Mouse (Mus musculus): Measurements from ENCODE around the gene Optc.

The Optc gene

GRCm38 (mm10) chr1:133882283-133883217 lies 25.2 kb downstream of the Optc start:
- no peak for DNase-seq (ENCODE audit: low spot score)

- no peak for DNase-seq (ENCODE audit: low spot score)
Measured at GRCm38 (mm10) chr1:133881813-133882212, 26.0 kb downstream of the Optc start.

DNA sequence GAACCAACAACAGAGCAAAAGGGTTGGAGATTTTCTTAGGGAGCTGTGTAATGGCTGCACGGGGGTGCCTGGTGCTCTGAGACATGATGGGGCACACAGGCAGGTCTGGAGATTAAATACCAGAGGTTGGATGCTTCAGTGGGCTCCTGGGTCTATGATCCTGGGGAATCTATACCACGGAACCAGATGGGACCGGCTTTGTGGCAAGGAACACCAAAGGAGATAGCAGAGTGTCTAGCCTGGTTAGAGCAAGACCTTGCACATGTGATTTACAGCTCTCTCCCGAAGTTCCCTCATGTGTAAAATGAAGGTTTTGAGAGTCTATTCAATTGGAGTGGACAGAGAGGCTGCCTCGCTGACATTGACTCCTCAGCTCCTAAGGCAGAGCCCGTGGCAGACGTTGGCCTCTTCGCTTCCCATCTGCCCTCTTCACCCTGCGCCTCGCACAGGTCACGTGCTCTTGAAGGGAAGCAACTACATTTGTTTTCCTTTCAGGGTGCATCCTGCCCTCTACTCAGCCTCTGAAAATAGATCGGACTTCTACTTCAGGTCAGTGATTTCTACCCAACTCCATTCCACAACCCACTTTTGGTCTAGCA lies 28.9 kb downstream of the Optc start:
- DNase-seq (ENCODE audit: low spot score) = no peak

- no peak for DNase-seq (ENCODE audit: low spot score)
Measured at GRCm38 (mm10) chr1:133876936-133877335, 30.9 kb downstream of the Optc start.

DNA sequence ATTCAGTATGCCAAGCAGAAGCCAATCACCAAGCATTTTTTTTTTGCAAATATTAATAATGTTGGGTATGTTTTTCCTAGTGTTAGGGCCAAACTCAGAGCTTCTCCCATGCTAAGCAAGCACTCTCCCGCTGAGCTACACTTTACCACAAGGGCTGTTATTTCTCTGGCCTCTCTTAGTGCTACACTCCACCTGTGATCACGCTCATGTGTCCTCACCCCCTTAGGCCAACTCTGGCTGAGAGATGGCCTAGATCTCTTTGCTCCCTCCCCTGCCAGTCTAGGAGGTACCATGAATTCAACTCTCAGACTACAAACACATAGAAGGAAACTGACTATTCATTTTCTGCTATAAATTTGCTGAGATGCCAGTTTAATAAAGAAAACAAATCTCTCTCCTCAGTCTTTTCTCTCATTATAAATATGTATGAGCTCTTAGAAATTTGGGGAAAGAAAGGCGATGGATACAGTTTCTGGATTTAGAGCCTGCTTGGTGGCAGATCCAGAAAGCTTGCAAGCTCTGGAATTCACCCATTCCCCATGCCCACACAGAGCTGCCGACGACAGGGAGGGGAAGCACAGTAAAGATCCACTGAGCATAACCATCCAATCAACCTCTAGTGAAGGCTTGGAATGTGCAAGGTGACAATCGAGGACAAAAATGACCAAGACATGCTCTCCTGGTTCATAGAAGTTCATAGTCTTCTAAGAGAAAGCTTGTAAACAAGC lies 34.5 kb downstream of the Optc start:
- no peak for DNase-seq (ENCODE audit: low spot score)

GRCm38 (mm10) chr1:133871241-133871640 lies 36.6 kb downstream of the Optc start:
- DNase-seq (ENCODE audit: low spot score) = no peak

DNA sequence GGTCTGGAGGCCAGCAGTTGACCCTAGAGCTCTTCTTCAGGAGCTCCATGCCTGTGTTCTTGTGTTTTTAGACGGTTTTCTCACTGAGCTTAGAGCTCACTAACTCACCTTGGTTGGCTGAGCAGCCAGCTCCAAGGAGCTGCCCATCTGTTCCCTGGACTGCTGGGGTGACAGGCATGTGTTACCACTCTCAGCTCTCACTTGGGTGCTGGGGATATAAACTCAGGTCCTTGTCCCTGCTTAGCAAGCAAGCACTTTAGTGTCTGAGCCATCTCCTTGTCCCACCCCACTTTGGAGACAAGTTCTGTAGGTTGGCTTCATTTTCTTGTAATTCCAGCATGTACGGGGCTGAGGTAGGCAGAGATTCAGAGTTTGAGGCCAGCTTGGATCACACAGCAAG lies 38.6 kb downstream of the Optc start:
- no peak for DNase-seq (ENCODE audit: low spot score)

- DNase-seq (ENCODE audit: low spot score) = no peak
Measured at GRCm38 (mm10) chr1:133863257-133863997, 44.4 kb downstream of the Optc start.

GRCm38 (mm10) chr1:133861028-133861427 lies 46.8 kb downstream of the Optc start:
- no peak for DNase-seq (ENCODE audit: low spot score)

DNA sequence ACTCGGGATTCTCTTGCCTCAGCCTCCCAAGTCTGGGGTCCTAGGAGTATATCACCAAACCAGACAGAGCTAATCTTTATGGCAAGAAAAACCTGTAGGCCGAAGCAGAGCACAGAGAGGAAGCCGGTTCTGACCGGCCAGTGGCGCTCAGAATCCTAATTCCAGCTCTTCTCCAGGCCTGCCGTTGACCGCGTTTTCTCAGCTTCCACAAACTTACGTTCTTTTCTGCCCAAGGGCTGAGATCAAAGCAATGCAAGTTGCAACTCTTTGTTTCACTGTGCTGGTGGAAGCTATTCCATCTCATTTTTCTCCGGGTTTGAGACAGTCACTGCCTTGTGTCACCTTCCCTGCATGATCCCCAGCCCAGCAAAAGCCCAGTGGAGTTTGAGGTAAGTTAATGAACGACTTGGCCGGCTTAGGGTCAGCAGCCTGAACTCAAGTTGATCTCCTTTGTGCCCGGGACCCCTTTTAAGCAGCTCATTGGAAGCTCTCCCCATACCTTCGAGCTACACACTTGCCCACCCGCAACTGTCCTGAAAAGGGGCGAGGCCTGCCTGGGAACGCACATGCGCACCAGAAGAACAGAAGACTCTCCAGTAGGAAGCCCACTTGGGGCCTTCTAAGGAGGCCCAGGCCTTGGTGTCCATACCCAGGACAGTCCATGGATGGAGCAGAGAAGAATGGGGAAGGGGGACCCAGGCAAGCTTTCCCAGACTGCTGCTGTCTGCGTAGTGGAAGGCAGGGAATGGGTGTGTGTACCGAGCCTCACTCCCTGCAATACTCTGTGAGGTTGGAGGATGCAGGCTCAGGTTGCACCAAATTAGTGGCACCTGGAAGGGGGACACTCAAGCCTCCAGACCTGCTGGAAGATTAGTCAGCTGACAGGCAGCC lies 47.7 kb downstream of the Optc start:
- no peak for DNase-seq (ENCODE audit: low spot score)

GRCm38 (mm10) chr1:133859257-133859656 lies 48.5 kb downstream of the Optc start:
- no peak for DNase-seq (ENCODE audit: low spot score)

GRCm38 (mm10) chr1:133857781-133858180 lies 50.0 kb downstream of the Optc start:
- DNase-seq (ENCODE audit: low spot score) = no peak

DNA sequence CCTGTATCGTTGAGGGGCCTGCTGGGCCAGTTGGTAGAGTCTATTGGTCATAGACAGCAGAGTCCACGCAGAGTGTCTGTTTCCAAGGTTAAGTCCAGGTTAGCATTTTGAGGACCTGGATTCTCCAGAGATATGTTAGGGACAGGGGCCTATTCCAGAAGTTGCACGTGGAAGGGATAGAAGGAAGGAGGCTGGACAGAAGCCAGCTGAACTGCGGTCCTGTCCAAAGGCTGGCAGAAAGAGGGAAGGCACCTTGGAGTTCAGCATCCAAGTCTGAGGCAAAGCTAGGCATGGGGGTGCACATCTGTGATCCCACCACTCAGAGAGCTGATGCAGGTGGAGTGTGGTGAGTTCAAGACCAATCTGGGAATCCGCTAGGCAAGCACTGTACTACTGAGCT lies 50.6 kb downstream of the Optc start:
- no peak for DNase-seq (ENCODE audit: low spot score)

GRCm38 (mm10) chr1:133856655-133857054 lies 51.1 kb downstream of the Optc start:
- DNase-seq (ENCODE audit: low spot score) = no peak

GRCm38 (mm10) chr1:133856133-133856541 lies 51.7 kb downstream of the Optc start:
- no peak for DNase-seq (ENCODE audit: low spot score)

GRCm38 (mm10) chr1:133855274-133856017 lies 52.4 kb downstream of the Optc start:
- DNase-seq (ENCODE audit: low spot score) = no peak

DNA sequence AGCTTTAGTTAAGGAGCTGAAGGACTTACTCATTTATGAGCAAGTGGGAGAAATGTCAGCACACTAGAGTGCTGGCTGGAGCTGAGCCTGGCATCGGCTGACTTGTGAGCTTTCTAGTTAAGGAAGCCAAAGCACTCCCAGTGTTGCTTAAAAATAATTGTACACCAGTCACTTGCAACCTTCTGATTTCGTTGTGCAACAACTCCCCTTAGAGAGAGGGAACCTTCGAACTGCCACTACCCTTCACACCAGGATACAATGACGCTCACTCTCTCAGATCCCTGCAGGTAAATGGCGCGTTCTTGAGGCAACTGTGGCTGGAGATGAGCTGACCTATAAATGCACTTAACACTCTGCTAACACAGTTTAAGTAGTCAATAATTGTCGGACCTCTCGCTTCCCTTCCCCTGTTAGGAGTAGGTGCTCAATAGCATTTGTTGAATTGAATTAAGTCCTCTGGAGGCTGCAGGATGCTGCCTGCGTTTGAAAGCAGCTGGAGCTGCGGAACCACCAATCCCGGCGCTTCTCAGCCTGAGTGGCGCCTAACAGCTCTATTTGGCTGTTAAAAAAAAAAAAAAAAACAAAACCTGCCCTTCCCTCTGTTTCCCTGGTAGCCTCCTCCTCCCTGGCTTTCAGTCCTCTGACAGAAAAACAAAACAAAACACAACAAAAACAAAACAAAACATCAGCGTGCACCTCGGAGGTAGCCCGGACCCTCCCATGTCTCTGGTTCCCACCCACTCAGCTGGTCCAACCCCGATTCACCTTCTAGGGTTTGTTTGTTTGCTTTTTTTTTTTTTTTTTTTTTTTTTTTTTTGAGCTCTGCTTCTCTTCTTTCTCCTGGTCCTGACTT lies 53.2 kb downstream of the Optc start:
- DNase-seq (ENCODE audit: low spot score) = no peak

All from urinary bladder, postnatal 10 days (tissue).